Mouse (Mus musculus) retina, postnatal 1 day (tissue): ENCODE data around the gene Hmx1.

Experiments
- DNase-seq: peaks from one replicate; pipeline ENCODE4 v3.0.0-alpha.2; 2012

The Hmx1 gene

GRCm38 (mm10) chr5:35398310-35398910 lies 9.5 kb downstream of the Hmx1 start:
- DNase-seq: peak; percentile 57

GRCm38 (mm10) chr5:35399061-35399460 lies 10.2 kb downstream of the Hmx1 start:
- no peak for DNase-seq

- DNase-seq: peak; percentile 59
These were observed 10.9 kb downstream of the Hmx1 start for GRCm38 (mm10) chr5:35399704-35400320.

- no peak for DNase-seq
These were observed 12.3 kb downstream of the Hmx1 start for GRCm38 (mm10) chr5:35401240-35401639.

GRCm38 (mm10) chr5:35407411-35407930 lies 18.6 kb downstream of the Hmx1 start:
- DNase-seq: peak; percentile 90

- DNase-seq: peak; percentile 39
These were observed 22.1 kb downstream of the Hmx1 start for GRCm38 (mm10) chr5:35411028-35411427.

GRCm38 (mm10) chr5:35412833-35413232 lies 23.9 kb downstream of the Hmx1 start:
- peak; percentile 39 for DNase-seq

- peak; percentile 46 for DNase-seq
These were observed 28.8 kb downstream of the Hmx1 start for GRCm38 (mm10) chr5:35417707-35418106.

- no peak for DNase-seq
These were observed 32.7 kb downstream of the Hmx1 start for GRCm38 (mm10) chr5:35421622-35422021.

- peak; percentile 75 for DNase-seq
These were observed 36.3 kb downstream of the Hmx1 start for GRCm38 (mm10) chr5:35425218-35425617.

- no peak for DNase-seq
These were observed 39.0 kb downstream of the Hmx1 start for GRCm38 (mm10) chr5:35427901-35428300.

GRCm38 (mm10) chr5:35428421-35428820 lies 39.5 kb downstream of the Hmx1 start:
- no peak for DNase-seq

- no peak for DNase-seq
These were observed 43.2 kb downstream of the Hmx1 start for GRCm38 (mm10) chr5:35432098-35432497.

- DNase-seq: peak; percentile 38
These were observed 45.1 kb downstream of the Hmx1 start for GRCm38 (mm10) chr5:35434038-35434437.

GRCm38 (mm10) chr5:35434703-35435102 lies 45.8 kb downstream of the Hmx1 start:
- DNase-seq: peak; percentile 55

- DNase-seq: no peak
These were observed 49.9 kb downstream of the Hmx1 start for GRCm38 (mm10) chr5:35438805-35439204.

- DNase-seq: peak; percentile 71
These were observed 51.6 kb downstream of the Hmx1 start for GRCm38 (mm10) chr5:35440459-35440858.

- DNase-seq: no peak
These were observed 52.5 kb downstream of the Hmx1 start for GRCm38 (mm10) chr5:35441411-35441810.

GRCm38 (mm10) chr5:35444731-35445130 lies 55.8 kb downstream of the Hmx1 start:
- peak; percentile 81 for DNase-seq

GRCm38 (mm10) chr5:35447656-35448443 lies 58.9 kb downstream of the Hmx1 start:
- peak; percentile 97 for DNase-seq
